Mouse (Mus musculus) limb, embryonic 10.5 days (tissue): ENCODE measurements at regions not wholly inside any gene's neighbourhood (a gene's known extent, or its start where the extent isn't known, plus 50 kb on each side); places are given as distances from the start of the nearest gene placed in this dataset.

Source experiments
- DNase-seq: peaks from one replicate; pipeline ENCODE4 v3.0.0-alpha.2; 2017; ENCODE audit warnings: low spot score
- H3K27ac ChIP-seq: fragments of 300-500 bp; sonication (generic); 2 replicates; pipeline ENCODE4 v1.5.1; 2016; ENCODE audit warnings: mild to moderate bottlenecking
- H3K27me3 ChIP-seq: fragments of 300-500 bp; sonication (generic); 2 replicates; pipeline ENCODE4 v1.6.1; 2016; ENCODE audit warnings: low read depth, mild to moderate bottlenecking; ENCODE audit not compliant: poor library complexity, severe bottlenecking
- H3K36me3 ChIP-seq: fragments of 300-500 bp; sonication (generic); 2 replicates; pipeline ENCODE4 v1.6.1; 2016; ENCODE audit warnings: mild to moderate bottlenecking, moderate library complexity
- H3K4me1 ChIP-seq: fragments of 300-500 bp; sonication (generic); 2 replicates; pipeline ENCODE4 v1.6.1; 2016
- H3K4me3 ChIP-seq: fragments of 300-500 bp; sonication (generic); 2 replicates; pipeline ENCODE4 v1.5.1; 2016; ENCODE audit warnings: mild to moderate bottlenecking, moderate library complexity
- H3K9me3 ChIP-seq: fragments of 300-500 bp; sonication (generic); replicated peaks from 2 replicates; pipeline ENCODE4 v1.6.1; 2016; ENCODE audit warnings: mild to moderate bottlenecking
- whole genome bisulfite sequencing: fragments of 180-500 bp; shearing (Covaris S2); methylation state at CpG from one replicate; pipeline ENCODE4 v1.1.7; 2016; 5-methylcytosine and 5-hydroxymethylcytosine counted together

DNA sequence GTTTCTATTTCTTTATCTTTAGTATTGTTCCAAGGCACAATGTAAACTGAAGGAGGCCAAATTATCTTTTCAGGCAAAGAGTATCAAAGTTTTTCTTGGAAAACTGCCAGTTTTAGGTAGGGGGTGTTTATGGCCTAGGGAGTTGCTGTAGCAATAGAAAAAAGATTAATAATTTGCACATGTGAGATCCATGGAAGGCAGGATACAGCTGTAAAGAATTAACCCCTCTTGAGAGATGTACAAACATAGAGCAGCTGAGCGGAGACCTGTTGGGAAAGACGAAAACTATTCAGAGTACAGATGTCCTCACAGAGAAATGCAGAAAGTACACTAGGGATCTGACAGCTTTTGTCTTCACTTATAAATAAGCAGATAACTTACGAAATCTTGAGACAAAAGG is 176.8 kb downstream of the Fign start:
- Histone ChIP-seq H3K4me1 (peaks cover 8% of the 10 kb centered on the region), H3K27ac (no peak overlapping the region), H3K36me3 (no peaks in the 10 kb centered on the region), H3K9me3 (no peaks in the 10 kb centered on the region), H3K27me3 (no peaks in the 10 kb centered on the region), H3K4me3 (no peak overlapping the region)
- 45% methylated on average over 3 of the region's 3 CpGs for WGBS
- no peak for DNase-seq

DNA sequence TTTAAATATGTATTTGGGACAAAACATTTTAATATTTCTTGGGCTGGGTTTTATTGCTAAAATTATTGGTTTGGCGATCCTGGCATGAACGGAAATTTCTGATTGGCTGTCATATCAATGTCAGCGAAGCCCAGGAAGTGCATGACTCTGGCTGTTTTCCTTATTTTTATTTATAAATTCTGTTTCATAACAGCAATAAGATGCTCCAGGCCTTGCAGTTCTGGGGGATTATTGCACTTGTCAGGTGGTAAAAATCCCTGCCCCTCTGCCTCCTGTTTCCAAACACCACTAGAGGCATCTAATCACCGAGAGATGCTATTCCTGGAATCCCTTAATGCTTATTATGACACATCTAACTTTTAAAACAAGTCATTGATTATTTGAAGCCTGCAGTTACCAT is 177.8 kb downstream of the Fign start:
- no peak for DNase-seq
- peaks cover 6% of the 10 kb centered on the region; the same call in 1 of the 2 replicates for H3K27me3 ChIP-seq
- H3K4me1 ChIP-seq, result peaks cover 8% of the 10 kb centered on the region
- H3K4me3 ChIP-seq, result no peak overlapping the region
- no peak overlapping the region for H3K27ac ChIP-seq
- no peaks in the 10 kb centered on the region for H3K36me3 ChIP-seq
- WGBS, result 88% methylated on average over 4 of the region's 4 CpGs
- no peaks in the 10 kb centered on the region for H3K9me3 ChIP-seq

DNA sequence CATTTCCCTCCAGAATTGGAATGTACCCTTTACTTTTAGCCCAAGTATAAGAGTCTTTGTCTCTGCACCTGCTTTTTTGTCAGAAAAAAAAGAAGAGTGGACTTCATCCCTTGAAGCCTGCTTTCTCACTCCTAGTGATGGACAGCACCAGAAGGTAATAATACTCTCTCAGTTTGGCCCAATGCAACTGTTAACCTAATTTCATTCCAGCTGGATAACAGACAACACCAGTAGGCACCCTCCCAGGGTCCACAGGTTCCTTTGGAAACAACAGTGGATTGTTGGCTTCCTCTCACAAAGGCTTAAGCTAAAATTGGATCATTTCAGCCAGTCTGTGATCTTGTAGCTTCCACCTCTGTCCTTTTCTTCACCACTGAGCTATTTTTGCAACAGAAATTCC is 197.2 kb downstream of the Fign start:
- H3K4me3 ChIP-seq, result no peak overlapping the region
- no peaks in the 10 kb centered on the region for H3K9me3 ChIP-seq
- H3K27ac ChIP-seq, result no peak overlapping the region
- no peaks in the 10 kb centered on the region for H3K27me3 ChIP-seq
- no peak for DNase-seq
- H3K4me1 ChIP-seq, result no peaks in the 10 kb centered on the region
- no peaks in the 10 kb centered on the region for H3K36me3 ChIP-seq

GRCm38 (mm10) chr2:63878477-63878876 is 219.4 kb downstream of the Fign start:
- no peak overlapping the region for H3K27ac ChIP-seq
- no peaks in the 10 kb centered on the region for H3K27me3 ChIP-seq
- H3K4me3 ChIP-seq, result no peak overlapping the region
- 41% methylated on average over 6 of the region's 6 CpGs for WGBS
- peaks cover 46% of the 10 kb centered on the region for H3K4me1 ChIP-seq
- no peaks in the 10 kb centered on the region for H3K36me3 ChIP-seq
- no peaks in the 10 kb centered on the region for H3K9me3 ChIP-seq
- DNase-seq, result no peak

GRCm38 (mm10) chr2:63877387-63877786 is 220.5 kb downstream of the Fign start:
- no peak overlapping the region for H3K4me3 ChIP-seq
- DNase-seq, result no peak
- H3K36me3 ChIP-seq, result no peaks in the 10 kb centered on the region
- peak overlapping the region; percentile 81 for H3K27ac ChIP-seq
- H3K9me3 ChIP-seq, result no peaks in the 10 kb centered on the region
- peaks cover 46% of the 10 kb centered on the region for H3K4me1 ChIP-seq
- H3K27me3 ChIP-seq, result no peaks in the 10 kb centered on the region

DNA sequence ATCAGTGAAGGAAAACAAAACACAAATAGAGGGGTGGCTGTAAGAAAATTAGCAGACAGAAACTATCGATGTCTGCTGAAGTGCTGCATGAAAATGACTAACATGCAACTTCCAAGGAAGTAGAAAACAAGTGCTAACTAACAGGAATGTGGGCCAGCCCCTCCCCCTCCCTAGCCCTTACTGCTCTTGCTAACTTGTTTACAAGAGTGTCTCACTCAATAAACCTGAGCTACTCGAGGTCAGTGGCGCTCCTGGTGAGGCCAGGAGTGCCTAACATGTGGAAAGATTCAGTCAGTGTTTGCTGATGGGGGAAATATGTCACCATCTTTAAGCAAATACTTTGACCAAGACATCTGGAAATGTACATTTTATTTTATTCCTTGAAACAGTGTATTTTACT is 221.5 kb downstream of the Fign start:
- Histone ChIP-seq H3K9me3 (no peaks in the 10 kb centered on the region), H3K27me3 (no peaks in the 10 kb centered on the region), H3K4me1 (peaks cover 46% of the 10 kb centered on the region), H3K36me3 (no peaks in the 10 kb centered on the region), H3K4me3 (no peak overlapping the region), H3K27ac (peak overlapping the region; percentile 81)
- 6% methylated on average over 3 of the region's 3 CpGs for WGBS
- DNase-seq, result peak; percentile 78

DNA sequence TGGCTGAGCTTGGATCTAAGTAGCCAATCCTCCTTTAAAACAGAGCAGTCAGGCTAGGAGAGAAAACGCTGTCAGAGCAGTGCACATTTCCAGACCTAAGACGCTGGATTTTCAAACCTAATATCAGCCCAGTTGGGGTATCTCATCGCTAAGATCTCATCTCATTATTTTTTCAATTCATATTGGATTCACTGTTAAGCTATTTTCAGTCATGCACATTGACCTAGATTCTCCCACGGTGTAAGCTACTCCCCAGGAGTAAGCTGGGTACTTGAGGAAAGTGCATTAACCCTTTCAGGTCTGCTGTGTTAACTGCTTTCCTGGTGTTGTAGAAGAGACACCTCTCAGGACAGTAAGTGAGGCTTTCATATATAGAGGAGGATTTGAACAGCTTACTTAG is 222.7 kb downstream of the Fign start:
- no peaks in the 10 kb centered on the region for H3K9me3 ChIP-seq
- 43% methylated on average over 4 of the region's 4 CpGs for WGBS
- peaks cover 50% of the 10 kb centered on the region for H3K4me1 ChIP-seq
- no peak for DNase-seq
- H3K27me3 ChIP-seq, result peaks cover under 1% of the 10 kb centered on the region; the same call in 1 of the 2 replicates
- no peak overlapping the region for H3K4me3 ChIP-seq
- H3K36me3 ChIP-seq, result no peaks in the 10 kb centered on the region
- H3K27ac ChIP-seq, result no peak overlapping the region

GRCm38 (mm10) chr2:63866524-63866923 is 231.3 kb downstream of the Fign start:
- peaks cover 10% of the 10 kb centered on the region; the same call in 1 of the 2 replicates for H3K27me3 ChIP-seq
- peaks cover 24% of the 10 kb centered on the region for H3K4me1 ChIP-seq
- no peaks in the 10 kb centered on the region for H3K9me3 ChIP-seq
- no peaks in the 10 kb centered on the region for H3K36me3 ChIP-seq
- H3K27ac ChIP-seq, result no peak overlapping the region
- H3K4me3 ChIP-seq, result no peak overlapping the region
- no peak for DNase-seq
- 53% methylated on average over 8 of the region's 8 CpGs for WGBS

DNA sequence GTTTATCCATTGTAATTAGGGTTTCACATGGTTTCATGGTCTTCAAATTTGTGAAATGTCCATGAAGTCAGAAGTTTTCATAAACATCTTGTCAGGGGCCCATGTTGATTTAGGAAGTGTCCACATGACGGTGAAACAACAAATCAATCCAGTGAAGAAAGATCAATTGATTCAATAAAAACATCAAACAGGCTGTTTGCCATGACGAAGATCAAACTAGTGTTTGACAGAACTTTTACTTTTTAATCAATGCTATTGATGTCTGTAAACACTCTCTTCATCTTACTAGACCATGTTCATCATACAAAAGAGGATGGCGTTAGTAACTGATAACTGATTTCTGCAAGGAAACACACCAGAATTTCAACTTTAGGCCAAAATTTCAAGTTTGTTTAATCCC is 236.0 kb downstream of the Fign start:
- DNase-seq, result no peak
- Histone ChIP-seq H3K27me3 (no peaks in the 10 kb centered on the region), H3K27ac (no peak overlapping the region), H3K4me3 (no peak overlapping the region), H3K9me3 (no peaks in the 10 kb centered on the region), H3K36me3 (no peaks in the 10 kb centered on the region), H3K4me1 (peaks cover 20% of the 10 kb centered on the region)
- WGBS, result 69% methylated on average over 3 of the region's 3 CpGs

DNA sequence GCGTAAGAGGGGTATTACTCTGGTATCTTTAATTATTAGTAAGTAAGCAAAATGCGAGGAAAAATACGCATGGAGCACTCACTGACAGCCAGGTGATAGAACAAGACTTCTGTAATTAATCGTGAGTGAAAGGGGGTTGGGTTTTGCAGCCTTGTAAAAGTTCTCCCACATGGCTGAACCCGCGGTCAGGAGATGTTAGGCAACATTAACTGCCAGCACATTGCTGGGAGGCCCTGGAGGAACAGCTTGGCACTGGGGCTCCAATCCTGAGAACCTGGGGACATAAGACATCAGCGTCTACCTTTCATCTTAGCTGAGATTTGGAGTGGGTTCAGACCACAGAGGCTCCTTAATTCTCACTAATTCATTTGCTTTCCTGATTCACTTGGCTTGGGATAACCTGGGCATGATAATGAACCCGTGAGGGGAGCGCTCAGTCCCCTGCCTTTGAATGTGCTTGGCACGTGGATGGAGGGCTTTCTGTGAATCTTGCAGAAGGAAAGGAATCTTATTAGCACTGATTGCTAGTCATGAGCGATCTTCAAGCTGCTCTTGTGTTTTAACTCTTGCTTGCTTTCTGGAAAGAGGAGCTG is 241.3 kb downstream of the Fign start:
- Histone ChIP-seq H3K9me3 (no peaks in the 10 kb centered on the region), H3K36me3 (no peaks in the 10 kb centered on the region), H3K4me3 (no peak overlapping the region), H3K27ac (peak overlapping the region; percentile 70), H3K4me1 (peaks cover 55% of the 10 kb centered on the region), H3K27me3 (no peaks in the 10 kb centered on the region)
- 36% methylated on average over 11 of the region's 11 CpGs for WGBS
- DNase-seq, result no peak

DNA sequence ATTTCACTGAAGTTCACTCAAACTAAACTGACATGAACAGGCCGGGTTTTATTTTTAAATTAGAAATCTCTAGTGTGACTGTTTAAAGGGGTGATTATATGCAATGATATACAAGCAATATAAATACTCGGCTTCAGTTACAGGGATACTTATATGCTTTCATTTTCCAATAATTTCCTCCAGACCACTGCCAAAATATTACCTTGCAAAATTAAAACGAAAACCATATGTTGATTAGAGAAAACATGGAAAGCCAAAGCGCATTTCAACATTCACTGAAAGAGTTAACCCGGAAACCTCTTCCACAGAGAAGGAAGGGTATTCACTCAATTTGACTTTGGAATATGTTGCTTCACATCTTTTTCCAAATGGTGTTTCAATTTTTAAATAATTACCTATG is 242.4 kb downstream of the Fign start:
- Histone ChIP-seq H3K36me3 (no peaks in the 10 kb centered on the region), H3K27ac (no peak overlapping the region), H3K9me3 (no peaks in the 10 kb centered on the region), H3K27me3 (no peaks in the 10 kb centered on the region), H3K4me1 (peaks cover 55% of the 10 kb centered on the region), H3K4me3 (no peak overlapping the region)
- 55% methylated on average over 5 of the region's 5 CpGs for WGBS
- DNase-seq, result no peak

GRCm38 (mm10) chr2:63854198-63854875 is 243.5 kb downstream of the Fign start:
- DNase-seq, result no peak

DNA sequence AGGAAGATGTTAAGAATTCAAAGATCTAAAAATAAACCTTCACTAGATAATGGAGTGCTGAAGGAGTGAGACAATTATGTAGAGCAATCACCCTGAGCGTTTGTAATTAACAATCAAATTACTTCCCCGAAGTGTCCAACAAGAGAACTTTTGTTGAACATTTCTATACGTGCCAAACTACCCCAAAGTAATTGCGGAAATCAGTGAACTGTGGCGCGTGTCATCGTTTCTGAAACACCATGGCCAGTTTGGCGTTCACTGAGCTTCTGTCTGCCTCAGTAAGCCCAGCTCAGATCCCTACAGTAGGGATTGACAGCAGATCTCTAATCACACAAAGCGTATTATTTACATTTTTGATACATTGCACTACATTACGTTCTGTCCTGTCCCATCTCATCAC is 244.6 kb downstream of the Fign start:
- no peaks in the 10 kb centered on the region for H3K9me3 ChIP-seq
- H3K27me3 ChIP-seq, result no peaks in the 10 kb centered on the region
- no peaks in the 10 kb centered on the region for H3K36me3 ChIP-seq
- H3K4me1 ChIP-seq, result peaks cover 55% of the 10 kb centered on the region
- no peak overlapping the region for H3K27ac ChIP-seq
- H3K4me3 ChIP-seq, result no peak overlapping the region
- whole genome bisulfite sequencing, result 77% methylated on average over 10 of the region's 10 CpGs
- DNase-seq, result no peak

More at GRCm38 (mm10) chr2:63854198-63854875, 243.5 kb downstream of the Fign start:
- Histone ChIP-seq H3K27ac (peak overlapping the region; percentile 64), H3K36me3 (no peaks in the 10 kb centered on the region), H3K27me3 (no peaks in the 10 kb centered on the region), H3K9me3 (no peaks in the 10 kb centered on the region), H3K4me3 (no peak overlapping the region), H3K4me1 (peaks cover 55% of the 10 kb centered on the region)
- 33% methylated on average over 1 of the region's 1 CpGs for WGBS

DNA sequence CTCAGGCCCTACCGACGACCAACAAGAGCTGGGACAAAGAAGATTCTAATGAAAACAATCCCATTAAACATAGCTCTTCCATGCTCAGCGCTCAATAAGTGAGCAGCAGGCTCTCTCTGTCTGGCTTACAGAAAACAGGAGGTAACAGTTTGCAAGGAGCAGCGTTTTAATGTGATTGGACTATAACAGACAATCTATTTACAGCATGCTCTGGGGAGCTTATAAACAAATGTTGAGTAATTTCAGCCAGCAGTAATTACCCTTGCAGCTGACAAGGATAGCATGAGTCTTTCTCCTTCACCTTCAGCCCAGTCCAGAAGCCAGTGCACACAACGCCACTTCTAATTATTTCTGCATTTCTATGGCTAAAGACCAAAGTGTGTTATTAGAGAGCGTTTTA is 245.6 kb downstream of the Fign start:
- Histone ChIP-seq H3K27me3 (no peaks in the 10 kb centered on the region), H3K4me1 (peaks cover 51% of the 10 kb centered on the region), H3K9me3 (no peaks in the 10 kb centered on the region), H3K36me3 (no peaks in the 10 kb centered on the region), H3K27ac (no peak overlapping the region), H3K4me3 (no peak overlapping the region)
- DNase-seq, result no peak
- 51% methylated on average over 6 of the region's 6 CpGs for WGBS
